Mouse (Mus musculus) left cerebral cortex, postnatal 4 days (tissue): ENCODE measurements at regions not wholly inside any gene's neighbourhood (a gene's known extent, or its start where the extent isn't known, plus 50 kb on each side); places are given as distances from the start of the nearest gene placed in this dataset.

Experiments used
- DNase-seq: peaks from one replicate; pipeline ENCODE4 v3.0.0-alpha.2; 2022
- intact Hi-C: fragments of 180-260 bp; cut with DNase I; formaldehyde crosslinking; loops from one replicate; pipeline ENCODE4 v1.15.1; 2025

DNA sequence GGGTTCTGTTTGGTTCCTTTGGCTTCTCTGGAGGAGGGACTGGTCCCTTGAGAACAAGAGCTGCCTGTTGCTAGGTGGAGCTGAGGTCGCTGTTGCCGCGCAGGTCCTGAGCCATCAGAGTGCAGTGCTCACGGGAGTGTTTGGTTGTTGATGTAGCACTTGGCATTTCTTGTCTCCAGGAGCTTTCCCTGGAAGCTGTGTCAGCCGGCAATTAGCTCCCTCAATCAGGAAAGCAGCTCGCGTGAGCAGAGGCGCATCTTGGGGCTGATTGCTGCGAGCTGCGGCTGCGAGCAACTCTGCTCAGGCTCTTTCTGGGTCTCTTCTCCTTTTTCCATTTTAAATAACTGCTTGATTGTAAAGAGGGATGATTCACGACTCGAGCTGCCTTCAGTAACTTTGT lies 147.6 kb upstream of the Zc3h12a start:
- DNase-seq, result no peak
- intact Hi-C loops, result no loop called here

DNA sequence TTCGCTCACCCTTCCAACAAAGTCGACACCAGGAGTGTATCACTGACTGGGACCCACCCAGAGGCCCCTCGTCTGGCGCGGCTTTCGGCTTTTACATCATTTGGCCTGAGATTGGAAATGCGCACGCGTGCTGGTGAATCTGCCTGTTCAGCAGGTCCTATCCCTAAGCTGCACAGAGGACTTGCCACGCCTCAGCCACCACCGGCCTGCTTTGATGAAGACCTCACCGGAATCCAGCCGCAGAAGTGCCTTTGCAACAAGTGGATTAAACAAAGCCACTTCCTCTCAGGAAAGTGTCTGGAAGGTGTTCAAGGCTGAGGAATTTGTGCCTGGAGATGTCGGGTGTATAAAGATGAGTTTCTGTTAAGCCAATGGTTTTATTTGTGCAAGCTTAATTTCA lies 143.3 kb upstream of the Zc3h12a start:
- intact Hi-C loops, result no loop called here
- no peak for DNase-seq

DNA sequence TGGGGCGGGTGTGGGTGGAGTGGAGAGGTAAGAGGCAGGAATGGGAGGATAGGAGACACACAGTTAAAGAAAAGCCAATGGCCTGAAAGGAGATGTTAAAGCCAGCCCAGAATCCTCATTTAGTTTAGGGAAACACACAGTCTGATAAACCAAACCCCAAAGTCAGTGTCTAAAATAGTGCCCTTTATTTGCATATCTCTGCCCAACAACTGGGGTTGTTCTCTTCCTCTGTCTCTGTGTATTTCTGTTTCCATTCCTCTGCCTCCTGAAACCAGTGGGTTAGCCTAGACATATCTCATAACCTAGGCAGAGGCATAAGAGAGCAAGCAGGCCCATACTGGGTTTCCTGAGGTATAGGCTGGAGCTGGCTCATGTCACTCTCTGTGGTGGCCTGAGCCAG lies 138.6 kb upstream of the Zc3h12a start:
- intact Hi-C loops, result no loop called here
- no peak for DNase-seq

DNA sequence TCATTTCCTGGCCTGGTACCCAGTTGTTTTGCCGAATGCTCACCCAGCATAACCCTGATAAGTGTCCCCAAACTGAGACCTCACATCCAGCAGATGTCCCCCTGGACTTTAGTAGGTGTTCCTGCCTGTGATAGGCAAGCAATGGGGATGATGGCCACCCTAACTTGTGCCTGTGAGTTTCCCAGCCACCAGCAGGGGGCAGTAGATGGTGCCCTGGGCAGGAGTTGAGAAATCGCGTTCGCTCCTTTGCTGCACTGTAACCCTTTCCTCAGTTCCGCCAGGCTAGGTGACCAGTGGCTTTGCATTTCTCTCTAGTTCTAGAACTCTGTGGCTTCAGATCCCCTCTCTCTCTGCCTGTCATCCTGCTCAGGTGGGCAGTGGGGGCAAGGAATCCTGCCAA lies 137.9 kb upstream of the Zc3h12a start:
- intact Hi-C loops, result no loop called here
- peak; percentile 60 for DNase-seq

DNA sequence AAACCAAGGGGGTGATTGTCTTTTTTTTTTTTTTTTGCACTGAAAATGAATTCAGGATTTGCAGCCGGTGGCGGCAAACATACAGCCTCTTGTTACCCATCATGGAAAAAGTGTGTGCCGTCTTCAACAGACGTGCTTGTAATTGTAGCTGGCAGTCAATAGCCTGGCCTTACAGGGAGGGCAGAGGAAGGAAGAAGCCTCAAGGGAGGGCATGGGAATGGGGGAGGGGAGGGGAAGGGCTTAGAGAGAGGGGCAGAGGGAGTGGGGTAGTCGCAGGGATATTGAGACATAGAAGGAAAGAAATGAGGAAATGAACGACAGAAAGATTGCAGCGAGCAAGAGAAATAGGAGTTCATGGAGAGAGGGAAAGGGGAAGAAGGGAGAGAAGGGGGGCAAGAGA lies 137.4 kb upstream of the Zc3h12a start:
- DNase-seq, result no peak
- intact Hi-C loops, result no loop called here

DNA sequence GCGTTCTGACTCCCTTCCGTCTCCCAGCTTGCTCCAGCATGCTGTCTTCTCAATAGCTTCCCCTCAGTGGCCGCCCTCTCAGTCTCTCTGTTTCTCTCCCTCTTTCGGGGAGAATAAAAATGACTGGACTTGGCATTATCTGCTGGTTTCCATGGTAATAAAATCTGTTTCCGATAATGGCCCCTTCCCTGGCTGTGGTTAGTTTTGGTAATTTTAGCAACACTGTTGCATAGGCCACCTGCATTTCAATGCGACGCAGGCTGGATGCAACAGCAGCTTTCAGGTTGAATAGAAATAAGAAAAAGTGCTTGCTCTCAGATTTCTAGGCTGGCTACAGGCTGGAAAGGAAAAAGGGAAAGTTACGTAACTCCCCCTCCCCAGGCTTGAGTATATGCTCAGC lies 133.9 kb upstream of the Zc3h12a start:
- intact Hi-C loops, result no loop called here
- DNase-seq, result no peak

DNA sequence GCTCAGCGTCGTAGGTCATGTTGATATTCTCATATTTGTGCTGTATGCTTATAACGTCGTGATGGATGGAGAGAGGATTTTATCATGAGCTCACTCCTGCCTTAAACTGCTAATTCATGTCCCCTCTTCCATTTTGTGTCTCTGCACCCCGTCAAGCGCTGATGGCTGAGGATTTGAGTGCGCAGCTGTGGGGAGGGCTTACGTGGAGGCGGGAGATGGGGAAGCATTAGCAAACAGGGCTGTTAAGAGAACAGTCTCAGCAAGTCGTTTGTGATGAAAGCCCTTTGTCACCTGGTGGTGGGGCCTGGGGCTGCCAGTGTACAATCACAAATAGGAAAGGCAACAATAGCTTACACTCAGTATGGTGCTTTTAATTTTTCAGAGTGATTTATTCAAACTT lies 131.7 kb upstream of the Zc3h12a start:
- DNase-seq, result no peak
- intact Hi-C loops, result no loop called here

DNA sequence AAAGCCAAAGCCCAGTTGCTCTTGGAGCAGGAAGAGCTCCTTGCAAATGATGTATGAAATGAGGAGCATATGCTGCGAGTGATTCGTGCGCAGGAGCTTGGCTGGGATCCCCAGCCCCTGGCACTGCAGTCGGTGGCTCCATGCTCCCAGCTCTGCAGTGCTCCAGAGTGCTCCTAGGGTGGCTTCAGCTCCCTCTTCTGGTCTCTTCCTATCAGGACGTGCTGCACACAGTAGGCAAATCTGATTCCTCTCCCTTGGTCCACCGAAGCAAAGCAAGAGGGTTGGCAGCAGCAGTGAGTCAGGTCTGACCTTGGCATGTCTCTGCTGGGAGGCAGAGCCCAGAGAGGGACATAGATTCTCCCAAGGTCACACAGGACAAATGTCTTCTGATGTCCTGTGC lies 130.3 kb upstream of the Zc3h12a start:
- DNase-seq, result peak; percentile 46
- intact Hi-C loops, result no loop called here

DNA sequence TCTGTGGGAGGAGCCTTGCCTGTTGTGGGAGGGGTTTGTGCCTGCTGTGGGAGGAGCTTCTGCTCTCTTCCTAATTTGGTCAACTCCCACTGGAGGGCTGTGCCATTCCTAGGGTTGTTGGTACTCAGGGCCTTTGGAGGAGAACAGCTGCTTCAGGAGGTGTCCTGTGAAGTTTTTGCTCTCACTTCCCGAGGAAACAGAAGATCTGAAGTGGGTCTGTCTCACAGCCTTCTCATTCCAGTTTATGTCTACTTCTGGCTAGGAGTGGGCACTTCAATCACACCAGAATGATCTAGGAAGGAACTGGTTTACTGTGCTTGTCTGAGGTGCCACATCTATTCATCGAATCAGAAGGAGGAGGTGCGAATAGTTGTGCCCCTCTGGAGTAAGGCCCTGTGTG lies 125.5 kb upstream of the Zc3h12a start:
- intact Hi-C loops, result no loop called here
- DNase-seq, result no peak

DNA sequence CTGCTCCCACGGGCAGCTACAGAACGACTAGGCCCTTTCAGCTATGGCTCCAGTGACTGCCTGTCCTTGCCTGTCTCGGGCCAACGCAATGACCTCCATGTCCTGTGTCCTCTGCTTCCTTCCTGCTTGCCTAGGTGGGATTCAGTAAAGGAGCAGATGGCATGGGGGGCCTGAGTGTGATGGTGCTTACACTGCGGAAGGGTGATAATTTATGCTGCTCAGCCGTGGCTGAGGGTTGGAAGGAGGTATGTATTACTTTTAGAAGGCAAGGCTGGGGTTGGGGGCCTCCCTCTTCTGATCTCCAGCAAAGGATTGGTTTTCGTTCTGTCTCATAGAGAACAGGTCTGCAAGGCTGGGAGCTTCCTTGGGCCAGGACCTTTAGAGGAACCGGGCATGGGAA lies 124.6 kb upstream of the Zc3h12a start:
- intact Hi-C loops, result no loop called here
- DNase-seq, result no peak

DNA sequence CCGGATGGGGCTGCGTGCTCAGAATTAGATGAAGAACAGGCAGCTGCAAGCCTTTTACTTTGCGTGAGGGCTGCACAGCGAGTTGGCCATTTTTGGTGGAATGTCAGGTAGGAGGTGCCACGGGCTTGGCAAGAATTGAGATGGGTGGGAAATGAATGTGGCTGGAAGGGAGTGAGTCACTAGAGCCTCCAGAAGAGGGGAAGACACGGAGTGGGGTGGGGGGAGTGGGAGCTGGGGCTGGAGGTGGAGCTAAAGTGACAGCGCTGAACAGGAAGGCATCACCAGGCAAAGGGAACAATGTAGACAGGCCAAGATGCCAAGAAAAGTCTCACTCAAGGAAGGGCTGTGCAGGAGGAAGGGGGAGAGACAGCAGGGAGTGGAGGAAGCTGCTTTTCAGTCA lies 121.4 kb upstream of the Zc3h12a start:
- intact Hi-C loops, result no loop called here
- DNase-seq, result no peak

DNA sequence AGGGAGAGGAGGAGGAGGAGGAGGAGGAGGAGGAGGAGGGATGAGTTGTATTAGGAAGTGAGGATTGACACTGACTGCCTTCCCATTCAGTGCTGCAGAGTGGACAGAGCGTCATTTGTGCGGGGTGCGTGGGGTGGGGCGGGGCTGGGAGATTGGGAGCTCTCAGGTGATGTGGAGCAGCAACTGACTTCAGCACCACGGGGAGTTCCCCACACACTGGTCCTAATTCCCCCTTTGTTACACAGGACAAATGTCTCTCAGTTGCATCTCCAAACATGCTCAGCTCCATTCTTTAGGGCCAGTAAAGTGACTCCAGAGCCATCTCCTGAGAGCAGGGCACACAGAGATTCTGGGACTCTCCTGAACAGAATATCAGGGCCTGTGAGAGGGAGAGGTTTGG lies 118.5 kb upstream of the Zc3h12a start:
- intact Hi-C loops, result no loop called here
- no peak for DNase-seq

DNA sequence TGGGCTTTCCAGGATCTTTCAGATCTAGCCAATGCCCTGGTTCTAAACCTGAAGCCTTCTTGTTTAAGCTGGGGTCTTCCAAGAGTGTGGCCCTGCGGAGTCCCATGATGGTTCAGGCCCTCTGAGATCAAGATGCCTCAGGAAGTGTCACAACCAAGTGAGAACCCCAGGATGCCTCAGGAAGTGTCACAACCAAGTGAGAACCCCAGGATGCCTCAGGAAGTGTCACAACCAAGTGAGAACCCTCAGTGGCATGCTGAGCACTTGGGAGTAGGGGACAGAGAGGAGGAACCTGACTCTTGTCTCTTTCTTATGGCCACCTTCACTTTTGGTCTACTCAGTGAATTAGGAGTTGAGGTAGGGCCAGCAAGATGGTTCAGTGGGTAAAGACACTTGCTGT lies 114.9 kb upstream of the Zc3h12a start:
- no peak for DNase-seq
- intact Hi-C loops, result no loop called here

DNA sequence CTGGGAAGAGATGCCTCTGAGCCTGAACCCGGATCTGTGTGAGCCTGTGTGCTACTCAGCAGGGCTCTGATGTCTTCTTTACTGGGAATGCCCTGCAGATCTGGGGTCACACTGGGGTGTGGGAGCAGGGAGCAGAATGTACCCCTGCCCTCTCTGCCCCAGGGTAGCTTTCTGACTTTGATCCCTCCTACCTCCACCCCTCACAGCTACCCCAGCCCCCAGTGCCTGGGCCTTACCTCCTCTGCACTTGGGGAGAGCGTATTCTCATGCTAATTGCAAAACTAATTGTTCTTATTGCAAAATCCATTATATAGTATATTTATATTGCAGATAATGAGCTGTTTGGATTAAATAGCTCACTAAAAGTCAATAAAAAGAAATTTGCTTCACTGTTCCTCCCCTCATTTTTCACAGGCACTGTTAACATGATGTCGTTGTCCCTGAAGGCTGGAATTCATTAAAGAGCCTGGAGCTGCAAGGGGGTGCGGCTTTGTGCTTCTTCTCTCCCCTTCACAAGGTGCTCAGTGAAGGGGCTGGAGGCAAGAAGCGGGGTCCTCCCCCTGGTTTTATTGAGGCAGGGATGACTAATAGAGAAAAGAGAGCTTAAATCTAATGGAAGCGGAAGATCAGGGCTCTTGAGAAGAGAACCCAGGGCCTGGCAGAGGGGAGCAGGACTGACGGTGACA lies 114.1 kb upstream of the Zc3h12a start:
- intact Hi-C loops, result no loop called here
- DNase-seq, result no peak

DNA sequence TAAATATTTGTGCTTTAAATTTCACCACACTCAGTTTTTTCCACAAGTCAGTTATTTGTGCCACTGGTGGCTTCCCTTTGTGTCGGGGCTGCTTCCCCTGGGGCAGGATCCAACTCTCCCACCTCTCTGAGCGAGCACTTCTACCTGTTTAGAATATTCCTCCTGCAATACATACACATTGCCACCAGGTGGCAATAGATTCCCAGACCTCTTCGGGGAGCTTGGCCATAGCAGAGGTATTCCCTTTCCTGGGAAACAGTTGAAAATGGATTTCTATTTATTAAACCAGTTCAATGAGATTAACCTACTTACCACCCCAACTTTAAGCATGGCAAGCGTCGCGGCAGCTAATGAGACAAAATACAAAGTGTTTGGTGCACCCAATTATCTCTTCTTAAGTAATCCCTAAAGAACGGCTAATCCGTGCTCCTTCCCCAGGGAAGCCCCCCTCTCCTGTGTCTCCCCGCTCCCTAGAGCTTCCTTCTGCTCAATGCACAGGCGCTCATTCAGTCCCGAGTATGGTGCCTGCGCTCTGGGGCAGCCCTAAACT lies 104.1 kb upstream of the Zc3h12a start:
- DNase-seq, result peak; percentile 27
- intact Hi-C loops, result loop anchor here (5.0 kb wide), 1 partner anchor 731 kb away; no protein-coding TSS in a partner anchor

DNA sequence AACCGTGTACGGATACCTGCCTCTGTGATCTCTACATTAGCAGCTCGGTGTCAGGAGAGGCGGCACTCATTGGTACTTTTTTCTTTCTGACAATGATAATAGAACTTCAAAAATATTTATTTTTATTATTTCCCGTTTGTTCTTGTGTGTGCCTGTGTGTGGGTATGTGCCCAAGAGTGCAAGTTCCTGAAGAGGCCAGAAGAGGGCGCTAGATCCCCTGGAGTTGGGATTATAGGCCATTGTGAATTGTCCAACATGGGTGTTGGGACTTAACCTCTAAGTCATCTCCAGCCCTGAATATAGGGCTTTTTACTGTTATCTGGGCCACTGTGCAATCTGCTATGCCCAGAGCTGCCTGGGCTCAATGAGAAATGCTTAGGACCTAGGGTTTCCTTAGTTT lies 99.6 kb upstream of the Zc3h12a start:
- DNase-seq, result no peak
- intact Hi-C loops, result loop anchor here (10.0 kb wide), 1 partner anchor 62 kb away; no protein-coding TSS in a partner anchor

DNA sequence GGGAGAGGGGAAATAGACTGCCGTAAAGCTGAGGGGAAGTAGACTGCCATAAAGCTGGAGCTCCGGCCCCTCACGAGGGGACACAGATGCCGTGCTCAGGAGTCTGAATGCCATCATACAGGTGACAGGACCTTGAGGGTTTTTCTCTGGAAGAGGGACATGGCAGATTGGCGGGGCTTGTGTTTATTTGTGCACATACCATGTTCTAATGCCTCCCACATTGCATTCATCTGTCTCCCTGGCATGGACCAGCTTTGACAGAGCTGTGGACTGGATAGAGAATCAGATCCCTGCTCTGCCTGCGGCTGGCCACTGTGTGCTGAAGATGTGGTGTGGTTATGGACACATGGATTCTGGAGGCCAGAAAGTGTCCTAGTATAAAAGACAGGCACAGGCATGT lies 95.3 kb upstream of the Zc3h12a start:
- intact Hi-C loops, result loop anchor here (10.0 kb wide), 1 partner anchor 58 kb away; no protein-coding TSS in a partner anchor
- peak; percentile 39 for DNase-seq

DNA sequence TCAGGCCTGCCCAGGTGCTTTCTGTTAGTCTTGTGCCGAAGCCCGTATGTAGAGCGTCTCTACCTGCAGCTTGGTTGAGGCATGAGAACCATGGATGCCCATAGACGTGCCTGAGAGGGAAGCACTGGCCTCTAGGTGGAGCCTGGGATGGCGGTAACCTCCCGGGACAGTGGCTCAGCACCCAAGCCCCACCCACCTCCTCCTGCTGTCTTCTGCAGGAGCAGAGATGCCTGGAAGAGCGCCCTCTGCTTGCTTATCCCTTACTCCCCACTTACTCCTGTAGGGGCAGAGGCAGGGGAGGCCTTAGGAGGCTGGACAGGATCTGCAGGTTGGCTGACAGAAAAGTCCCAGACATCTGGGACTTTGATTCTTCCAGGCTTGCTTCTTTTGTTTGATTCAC lies 92.7 kb upstream of the Zc3h12a start:
- intact Hi-C loops, result loop anchor here (10.0 kb wide), 1 partner anchor 56 kb away; no protein-coding TSS in a partner anchor
- peak; percentile 22 for DNase-seq

DNA sequence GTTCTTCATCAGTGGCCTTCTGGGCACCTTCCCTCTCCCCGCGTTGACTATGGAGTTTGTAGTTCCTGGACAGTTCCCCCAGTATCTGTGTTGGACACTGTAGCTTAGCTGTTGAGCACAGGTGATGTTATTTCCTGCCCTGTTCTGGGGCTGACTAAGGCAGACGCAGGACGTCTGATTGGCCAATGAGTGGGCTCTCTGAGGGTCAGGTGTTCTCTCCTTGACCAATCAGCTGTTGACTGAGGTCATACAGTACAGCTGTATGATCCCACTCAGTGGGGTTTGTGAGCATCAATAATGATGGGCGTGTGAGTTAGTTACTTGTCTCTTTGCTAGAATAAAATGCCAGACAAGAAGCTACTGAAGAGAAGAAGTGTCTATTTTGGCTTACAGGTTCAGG lies 91.6 kb upstream of the Zc3h12a start:
- intact Hi-C loops, result no loop called here
- no peak for DNase-seq

DNA sequence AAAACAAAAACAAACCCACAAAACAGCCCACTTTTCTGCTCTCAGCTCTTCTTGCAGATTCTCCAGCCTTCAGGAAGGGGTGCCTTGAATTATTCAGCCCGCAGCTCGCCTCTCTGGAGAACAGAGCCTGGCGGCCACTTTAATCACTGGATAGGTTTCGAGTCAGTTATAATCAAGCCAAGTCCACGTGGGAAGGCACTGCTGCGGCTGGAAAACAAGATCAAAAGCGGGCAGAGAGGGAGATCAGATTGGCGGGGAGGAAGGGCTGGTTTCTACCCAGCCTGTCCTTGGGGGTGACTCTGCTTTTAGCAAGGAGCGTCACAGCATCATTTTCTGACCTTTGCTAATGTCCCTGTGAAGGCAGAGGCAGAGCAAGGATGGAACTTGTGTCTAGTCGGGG lies 86.7 kb upstream of the Zc3h12a start:
- no peak for DNase-seq
- intact Hi-C loops, result no loop called here

DNA sequence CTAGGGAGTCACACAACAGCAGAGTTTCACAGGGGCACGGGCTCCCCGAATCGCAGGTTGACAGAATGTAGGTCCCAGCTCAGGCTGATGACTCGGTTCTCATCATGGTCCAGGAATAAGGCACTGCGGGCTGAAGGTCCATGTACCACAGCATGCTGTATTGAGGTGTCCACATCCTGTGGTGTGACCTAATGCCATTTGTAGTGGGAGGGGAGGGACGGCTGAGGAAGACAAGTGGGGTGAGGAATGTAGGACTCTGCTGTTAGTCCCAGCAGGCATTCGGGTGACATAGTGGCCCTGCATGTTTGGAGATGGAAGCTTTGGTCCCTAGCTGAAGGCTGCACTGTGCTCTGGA lies 84.5 kb upstream of the Zc3h12a start:
- intact Hi-C loops, result no loop called here
- no peak for DNase-seq

DNA sequence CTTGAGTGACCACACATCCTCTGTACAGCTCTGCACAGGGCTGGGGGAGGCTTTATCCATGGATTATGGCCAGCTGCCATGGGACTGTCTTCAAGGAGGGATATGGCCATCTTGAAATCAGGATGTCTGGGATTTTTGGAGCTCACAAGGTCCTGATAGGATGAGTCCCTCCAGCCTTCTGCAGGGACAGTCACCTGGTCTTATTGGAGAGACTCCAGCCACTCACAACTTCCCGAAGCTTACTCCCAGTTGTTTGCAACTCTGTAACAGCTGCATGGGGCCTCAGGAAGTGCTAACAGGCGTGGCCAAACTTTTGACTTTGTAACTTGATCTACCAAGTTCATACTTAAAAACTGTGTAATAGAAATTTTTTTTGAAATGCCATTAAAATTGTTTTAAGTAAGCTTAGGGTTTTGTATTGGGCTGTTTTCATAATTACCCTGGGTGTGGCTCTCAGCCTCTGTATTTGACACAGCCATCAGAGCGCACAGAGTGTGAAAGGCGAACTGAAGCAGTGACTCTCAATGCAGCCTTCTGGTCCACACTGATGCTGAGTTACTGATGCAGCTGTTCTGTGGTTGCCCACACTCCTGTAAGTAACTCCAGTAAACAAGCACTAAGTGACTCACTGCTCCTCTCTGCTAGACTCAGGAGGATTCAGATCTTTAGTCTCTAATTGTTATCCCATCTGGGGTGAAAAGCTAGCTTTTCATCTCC lies 84.0 kb upstream of the Zc3h12a start:
- intact Hi-C loops, result no loop called here
- no peak for DNase-seq
